Mouse (Mus musculus): Measurements from ENCODE around the gene Mkrn2. TPM values are rescaled to one million over a fixed set of nuclear protein-coding genes. Genes with fewer than 3 reads are reported as not detected.

The Mkrn2 gene
- total RNA-seq, 2 experiments from 2014 or later = 33.2 to 36.7 TPM

DNA sequence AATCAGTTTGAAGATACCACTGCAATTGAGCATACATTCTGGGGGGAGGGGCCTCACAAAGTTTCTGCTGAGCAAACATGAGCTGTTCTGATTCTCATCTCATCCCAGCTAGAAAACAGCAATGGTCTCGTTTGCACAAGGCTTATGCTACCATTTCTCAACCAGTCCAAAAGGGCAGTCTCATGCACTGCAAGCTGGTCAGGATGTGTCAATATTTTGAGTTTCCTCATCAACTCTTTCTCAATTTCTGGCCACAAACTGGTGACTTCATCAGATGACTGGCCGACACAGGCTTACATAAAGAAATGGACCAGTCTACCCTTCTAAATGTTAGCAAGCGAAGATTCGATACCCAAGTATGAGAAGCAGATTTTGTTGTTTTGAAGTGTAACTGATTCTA, 64.9 kb downstream of the Mkrn2 start:
- no peak for DNase-seq (ENCODE audit: low spot score in 2 of 2)
- intact Hi-C loops (cut with DNase I) = no loop called here

Other genes starting within 250 kb of the Mkrn2 start
- gene Pparg, start 241.0 kb upstream of the Mkrn2 start, total RNA-seq (2021) = 1 to 10 TPM; 5.5 to 6.2 TPM
- gene Tsen2, start 57.2 kb upstream of the Mkrn2 start, total RNA-seq (2021) = 10 to 100 TPM; 22.0 to 23.2 TPM
- gene Mkrn2os, start 9.3 kb upstream of the Mkrn2 start, total RNA-seq (2021) = not detected
- gene Raf1, start 74.7 kb downstream of the Mkrn2 start, total RNA-seq (2021) = 100 to 1,000 TPM in 1 of 2 experiments, 10 to 100 TPM in 1; 83.1 to 109 TPM
- gene Tmem40, start 160.5 kb downstream of the Mkrn2 start, total RNA-seq (2021) = 1 to 10 TPM; 2.3 to 3.0 TPM
- 1 to 10 TPM; 2.0 to 2.2 TPM for gene Cand2, start 172.6 kb downstream of the Mkrn2 start, total RNA-seq (2021)
- 100 to 1,000 TPM; 443 to 458 TPM for gene Rpl32, start 206.8 kb downstream of the Mkrn2 start, total RNA-seq (2021)
- gene Efcab12, start 236.5 kb downstream of the Mkrn2 start, total RNA-seq (2021) = 1 to 10 TPM; 3.6 to 4.5 TPM

All from left cerebral cortex, postnatal 25 days (tissue).